Mouse (Mus musculus): ENCODE results near the gene Speer4b.

GRCm38 (mm10) chr5:27518716-27519115 lies 17.5 kb upstream of the Speer4b start:
- TF ChIP-seq FLI1 (IDR thresholded peaks at IDR 0.05; ENCODE audit: low read length) = no peak
- TF ChIP-seq GATA1 (IDR thresholded peaks at IDR 0.05; ENCODE audit: borderline replicate concordance, low read length) = no peak

All from megakaryocyte, embryonic 14.5 days (primary cell).